Mouse (Mus musculus) embryonic facial prominence, embryonic 11.5 days (tissue): ENCODE measurements at regions not wholly inside any gene's neighbourhood (a gene's known extent, or its start where the extent isn't known, plus 50 kb on each side); places are given as distances from the start of the nearest gene placed in this dataset.

ENCODE experiments used
- ATAC-seq: fragments of 200-750 bp; cut with Nextera tagmentation; replicated peaks from 2 replicates; pipeline ENCODE4 v1.8.0; 2017; ENCODE audit warnings: low read depth; ENCODE audit not compliant: insufficient number of reproducible peaks, low FRiP score, low TSS enrichment
- DNase-seq: peaks from one replicate; pipeline ENCODE4 v3.0.0-alpha.2; 2015; ENCODE audit warnings: low spot score
- H3K27ac ChIP-seq: fragments of 300-500 bp; sonication (generic); replicated peaks from 2 replicates; pipeline ENCODE4 v1.5.1; 2014; ENCODE audit warnings: mild to moderate bottlenecking, low read depth, low read length, control low read depth
- H3K27me3 ChIP-seq: fragments of 300-500 bp; sonication (generic); 2 replicates; pipeline ENCODE4 v1.6.1; 2014; ENCODE audit warnings: mild to moderate bottlenecking, low read length, moderate library complexity, mixed read lengths; ENCODE audit not compliant: control insufficient read depth, insufficient read depth
- H3K36me3 ChIP-seq: fragments of 300-500 bp; sonication (generic); replicated peaks from 2 replicates; pipeline ENCODE4 v1.6.1; 2014; ENCODE audit warnings: low read depth, mild to moderate bottlenecking, low read length, moderate library complexity, mixed read lengths; ENCODE audit not compliant: control insufficient read depth, insufficient read depth
- H3K4me1 ChIP-seq: fragments of 300-500 bp; sonication (generic); 2 replicates; pipeline ENCODE4 v1.6.1; 2014; ENCODE audit warnings: low read length, mixed read lengths; ENCODE audit not compliant: control insufficient read depth, insufficient read depth
- H3K4me2 ChIP-seq: fragments of 300-500 bp; sonication (generic); 2 replicates; pipeline ENCODE4 v1.6.1; 2014; ENCODE audit warnings: low read depth, mild to moderate bottlenecking, control low read depth, low read length, moderate library complexity
- H3K4me3 ChIP-seq: fragments of 300-500 bp; sonication (generic); 2 replicates; pipeline ENCODE4 v1.5.1; 2014; ENCODE audit warnings: low read depth, low read length, control low read depth
- H3K9ac ChIP-seq: fragments of 300-500 bp; sonication (generic); replicated peaks from 2 replicates; pipeline ENCODE4 v1.6.1; 2014; ENCODE audit warnings: mild to moderate bottlenecking, control low read depth, low read length
- H3K9me3 ChIP-seq: fragments of 300-500 bp; sonication (generic); replicated peaks from 2 replicates; pipeline ENCODE4 v1.6.1; 2016; ENCODE audit warnings: mild to moderate bottlenecking, low read length, inconsistent platforms, mixed read lengths; ENCODE audit not compliant: control insufficient read depth
- WGBS: fragments of 180-500 bp; shearing (Covaris S2); extraction: QIAGEN DNeasy Blood & Tissue Kit; methylation state at CpG from one replicate; pipeline ENCODE4 v1.1.7; 2014; 5-methylcytosine and 5-hydroxymethylcytosine counted together

DNA sequence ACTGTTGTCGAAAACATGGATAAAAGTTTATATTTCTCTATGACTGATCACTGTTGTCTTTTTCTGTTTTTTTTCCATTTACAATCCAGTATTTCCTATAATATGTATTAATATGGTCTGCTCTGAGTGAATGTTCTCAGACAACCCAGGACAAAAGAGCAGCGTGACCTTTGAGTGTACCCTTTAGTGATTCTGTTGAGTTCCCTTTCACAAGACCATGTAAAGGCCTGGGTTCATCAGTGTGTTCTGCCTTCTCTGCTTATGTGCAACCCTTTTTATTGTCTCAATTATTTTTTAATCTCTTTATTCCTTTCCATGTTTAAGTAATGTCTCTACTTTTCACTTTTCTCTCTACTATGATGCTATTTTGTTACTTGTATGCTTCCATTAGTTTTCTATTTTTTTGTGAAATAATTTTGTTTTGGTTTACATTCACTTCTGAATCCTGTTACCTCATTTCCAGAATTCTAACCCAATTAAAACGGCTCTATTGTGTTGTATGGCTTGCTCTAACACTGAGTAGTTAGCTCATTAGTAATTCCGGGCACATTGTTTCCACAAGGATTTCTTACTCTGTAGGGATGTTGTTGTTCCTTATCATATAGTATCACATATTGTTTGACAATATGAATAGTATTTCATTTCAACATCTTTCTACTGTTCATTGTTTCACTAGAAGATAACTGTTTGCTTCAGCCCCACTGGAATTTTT, 523.9 kb upstream of the Hsf2 start:
- Histone ChIP-seq H3K36me3 (no peaks in the 10 kb centered on the region), H3K27ac (no peak overlapping the region), H3K9me3 (no peaks in the 10 kb centered on the region), H3K9ac (no peak overlapping the region), H3K4me2 (no peak overlapping the region), H3K27me3 (no peaks in the 10 kb centered on the region), H3K4me1 (no peaks in the 10 kb centered on the region), H3K4me3 (no peak overlapping the region)
- 82% methylated on average over 4 of the region's 4 CpGs for WGBS
- ATAC-seq (no peak), DNase-seq (no peak)

DNA sequence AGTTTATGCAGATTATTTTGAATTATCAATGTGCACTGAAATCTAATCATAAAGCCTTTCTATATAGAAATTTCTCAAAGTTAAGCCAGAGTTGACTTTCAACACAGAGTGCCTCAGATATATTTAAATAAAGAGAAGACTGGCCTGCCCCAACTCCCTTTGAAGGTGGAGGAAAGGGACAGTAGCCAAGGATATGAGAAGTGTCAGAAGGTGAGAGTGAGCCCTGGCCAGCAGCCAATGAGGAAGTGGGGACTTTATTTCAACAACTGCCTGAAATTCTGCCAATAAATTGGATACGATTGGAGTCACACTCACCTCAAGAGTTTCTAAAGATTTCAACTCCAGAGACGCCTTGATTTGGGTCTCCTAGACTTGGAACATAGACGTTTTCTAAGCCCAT, 523.0 kb upstream of the Hsf2 start:
- Histone ChIP-seq H3K9me3 (no peaks in the 10 kb centered on the region), H3K4me1 (no peaks in the 10 kb centered on the region), H3K27ac (no peak overlapping the region), H3K4me2 (no peak overlapping the region), H3K27me3 (no peaks in the 10 kb centered on the region), H3K36me3 (no peaks in the 10 kb centered on the region), H3K4me3 (no peak overlapping the region), H3K9ac (no peak overlapping the region)
- 75% methylated on average over 3 of the region's 3 CpGs for WGBS
- DNase-seq (no peak), ATAC-seq (no peak)

DNA sequence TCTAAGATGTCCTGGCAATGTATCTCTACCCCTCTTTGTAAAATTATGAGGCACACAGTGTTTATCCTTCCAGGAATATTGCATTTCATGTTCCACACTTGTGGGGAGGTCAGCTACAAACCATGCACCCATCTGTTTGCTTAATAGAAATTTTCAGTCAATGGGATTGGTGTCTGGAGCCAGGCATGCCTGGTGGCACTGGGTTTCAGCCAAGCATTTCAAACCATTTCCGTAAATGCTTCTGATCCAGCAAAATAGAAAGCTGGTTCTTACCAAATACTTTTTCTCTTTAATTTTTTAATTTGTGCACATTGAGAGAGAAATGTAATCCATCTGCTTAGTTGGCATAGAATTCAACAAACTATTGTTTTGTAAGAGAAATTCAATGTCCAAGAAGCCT, 517.3 kb upstream of the Hsf2 start:
- no peaks in the 10 kb centered on the region for H3K9me3 ChIP-seq
- no peak overlapping the region for H3K4me2 ChIP-seq
- 84% methylated on average over 1 of the region's 1 CpGs for WGBS
- H3K27ac ChIP-seq = no peak overlapping the region
- H3K27me3 ChIP-seq = no peaks in the 10 kb centered on the region
- ATAC-seq (no peak), DNase-seq (no peak)
- no peaks in the 10 kb centered on the region for H3K4me1 ChIP-seq
- no peak overlapping the region for H3K9ac ChIP-seq
- no peak overlapping the region for H3K4me3 ChIP-seq
- H3K36me3 ChIP-seq = no peaks in the 10 kb centered on the region

DNA sequence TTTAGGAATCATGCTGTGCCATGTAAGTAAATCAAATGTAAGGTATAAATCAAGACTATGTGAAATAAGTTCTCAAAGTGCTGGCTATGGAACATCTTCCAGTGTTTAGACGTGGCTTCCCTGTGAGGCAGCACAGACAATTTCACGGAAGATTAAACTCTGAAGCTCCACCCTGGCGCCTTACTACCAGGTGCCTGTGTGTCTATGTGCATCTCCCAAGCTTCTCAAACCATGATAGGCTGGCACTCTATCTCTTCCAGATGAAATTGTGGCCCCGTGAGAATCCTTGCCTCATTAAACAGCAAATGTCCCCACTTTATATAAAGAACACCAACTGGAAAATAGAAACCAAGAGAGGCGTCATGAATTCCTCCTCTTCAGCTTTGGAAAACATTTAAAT, 511.4 kb upstream of the Hsf2 start:
- Histone ChIP-seq H3K27me3 (no peaks in the 10 kb centered on the region), H3K4me2 (no peak overlapping the region), H3K4me1 (no peaks in the 10 kb centered on the region), H3K27ac (no peak overlapping the region), H3K36me3 (no peaks in the 10 kb centered on the region), H3K4me3 (no peak overlapping the region), H3K9ac (no peak overlapping the region), H3K9me3 (no peaks in the 10 kb centered on the region)
- DNase-seq (no peak), ATAC-seq (no peak)
- 84% methylated on average over 5 of the region's 5 CpGs for WGBS

DNA sequence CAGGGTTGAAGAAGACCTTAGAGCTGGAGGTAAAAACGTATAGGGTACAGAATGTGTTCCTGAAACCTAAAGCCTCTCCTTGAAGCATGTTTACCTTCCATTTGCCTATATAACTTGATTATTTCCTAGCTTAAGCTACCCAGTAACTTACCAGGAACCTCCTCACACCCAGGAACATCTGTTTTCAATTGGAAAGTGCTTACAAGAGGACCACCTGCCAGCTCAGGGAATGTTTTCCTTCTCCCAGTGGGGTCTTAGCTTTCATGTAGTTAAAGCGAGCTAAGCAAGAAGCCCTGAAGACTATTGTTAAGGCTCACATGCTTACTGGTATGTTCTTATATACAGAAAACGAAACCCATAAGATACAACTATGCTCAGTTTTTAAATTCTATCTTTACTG, 506.6 kb upstream of the Hsf2 start:
- no peaks in the 10 kb centered on the region for H3K36me3 ChIP-seq
- H3K4me3 ChIP-seq = no peak overlapping the region
- 17% methylated on average over 3 of the region's 3 CpGs for WGBS
- H3K9me3 ChIP-seq = no peaks in the 10 kb centered on the region
- H3K27ac ChIP-seq = no peak overlapping the region
- no peak; the same call in 1 of the 2 replicates for ATAC-seq
- no peaks in the 10 kb centered on the region for H3K4me1 ChIP-seq
- no peaks in the 10 kb centered on the region for H3K27me3 ChIP-seq
- H3K9ac ChIP-seq = no peak overlapping the region
- H3K4me2 ChIP-seq = no peak overlapping the region
- peak; percentile 87 for DNase-seq

DNA sequence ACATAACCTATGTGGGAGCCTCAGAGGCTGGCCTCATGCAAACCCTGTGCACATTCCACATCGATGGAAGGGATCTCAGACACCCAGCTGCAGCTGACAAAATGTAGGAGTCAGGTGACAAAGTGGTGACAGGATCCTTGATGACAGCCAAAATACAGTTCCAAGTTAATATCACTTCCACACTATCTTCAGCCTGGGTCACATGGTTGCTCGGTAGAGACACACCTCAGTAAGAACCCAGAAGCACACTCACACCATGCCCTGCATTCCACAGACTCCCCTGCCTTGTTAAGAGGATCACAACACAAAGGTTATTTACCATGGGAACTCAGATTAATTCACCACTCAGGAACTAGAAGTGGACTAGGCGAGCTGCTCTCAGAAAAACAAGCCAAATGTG, 505.4 kb upstream of the Hsf2 start:
- Histone ChIP-seq H3K27me3 (no peaks in the 10 kb centered on the region), H3K9ac (no peak overlapping the region), H3K27ac (no peak overlapping the region), H3K9me3 (no peaks in the 10 kb centered on the region), H3K4me1 (no peaks in the 10 kb centered on the region), H3K4me2 (no peak overlapping the region), H3K36me3 (no peaks in the 10 kb centered on the region), H3K4me3 (no peak overlapping the region)
- no peak for ATAC-seq
- WGBS = 50% methylated on average over 3 of the region's 3 CpGs
- DNase-seq = no peak

DNA sequence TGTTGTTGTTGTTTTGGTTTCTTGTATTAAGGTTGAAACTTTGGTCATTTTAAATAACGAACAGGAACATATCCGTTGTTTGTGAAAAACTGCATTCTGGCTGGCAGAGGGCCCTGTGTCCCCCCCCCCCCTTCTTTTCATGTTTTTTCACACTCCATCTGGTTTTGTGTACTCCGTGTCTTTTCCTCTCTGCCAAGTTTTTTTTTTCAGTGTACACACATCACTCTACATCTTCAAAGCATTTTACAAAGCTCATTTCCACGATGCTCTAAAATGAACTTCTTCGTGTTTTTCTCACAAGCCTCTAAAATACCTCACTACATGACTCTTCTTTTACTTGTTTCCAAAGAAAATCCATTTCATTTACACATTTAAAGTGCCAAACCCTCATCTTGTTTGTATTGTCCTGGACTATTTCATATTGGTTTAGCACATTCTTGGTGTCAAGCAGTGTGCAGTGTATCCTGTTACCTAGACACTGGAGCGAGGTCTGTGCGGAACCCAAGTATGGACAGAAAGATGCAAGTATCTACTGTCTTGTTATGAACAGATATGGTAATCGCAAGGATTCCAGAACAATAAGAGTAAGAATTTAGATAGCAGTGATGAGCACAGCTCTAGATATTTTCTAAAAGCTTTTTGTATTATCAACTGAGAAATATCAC, 503.5 kb upstream of the Hsf2 start:
- no peak overlapping the region for H3K4me3 ChIP-seq

DNA sequence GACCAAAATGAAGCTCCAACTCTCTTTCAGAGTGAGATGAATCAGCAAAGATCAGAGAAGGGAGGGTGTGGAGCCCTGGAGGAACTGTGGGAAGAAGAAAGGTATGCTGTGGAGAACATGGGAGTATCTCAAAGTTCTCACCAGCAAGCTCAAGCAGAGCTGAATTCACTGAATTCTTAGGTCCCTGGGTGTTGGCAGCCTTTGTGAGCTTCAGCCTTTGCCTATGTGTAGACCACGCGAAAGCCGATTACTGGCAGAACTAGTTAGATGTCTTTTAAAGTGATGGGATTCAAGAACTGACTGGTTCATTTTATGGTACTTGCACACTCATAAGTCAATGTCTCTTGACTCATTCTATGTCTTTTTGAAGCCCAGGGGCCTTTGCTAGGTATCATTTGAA, 491.2 kb upstream of the Hsf2 start:
- H3K36me3 ChIP-seq = no peaks in the 10 kb centered on the region
- ATAC-seq (no peak), DNase-seq (no peak)
- no peak overlapping the region for H3K9ac ChIP-seq
- no peaks in the 10 kb centered on the region for H3K27me3 ChIP-seq
- no peaks in the 10 kb centered on the region for H3K9me3 ChIP-seq
- no peak overlapping the region for H3K27ac ChIP-seq
- WGBS = 91% methylated on average over 3 of the region's 3 CpGs
- H3K4me2 ChIP-seq = no peak overlapping the region
- no peaks in the 10 kb centered on the region for H3K4me1 ChIP-seq
- no peak overlapping the region for H3K4me3 ChIP-seq

More for the DNA sequence above, 503.5 kb upstream of the Hsf2 start:
- Histone ChIP-seq H3K9ac (no peak overlapping the region), H3K27ac (no peak overlapping the region), H3K36me3 (no peaks in the 10 kb centered on the region), H3K9me3 (no peaks in the 10 kb centered on the region), H3K27me3 (no peaks in the 10 kb centered on the region), H3K4me1 (no peaks in the 10 kb centered on the region), H3K4me2 (no peak overlapping the region)
- ATAC-seq (no peak), DNase-seq (no peak)
- WGBS = 72% methylated on average over 8 of the region's 8 CpGs
